Mouse (Mus musculus): ENCODE data around the gene Olfr203.
"Not testable (repeated sequence)": the region's sequence is repeated elsewhere in the genome, so short reads cannot be mapped to it uniquely, and the experiment has no call there.

Olfr203 gene

GRCm38 (mm10) chr16:59298581-59298980 is at the start of gene Olfr203:
Gene Olfr203 (plus strand): TSS chr16:59298881.
- no peak for DNase-seq (ENCODE audit: low spot score)

DNA sequence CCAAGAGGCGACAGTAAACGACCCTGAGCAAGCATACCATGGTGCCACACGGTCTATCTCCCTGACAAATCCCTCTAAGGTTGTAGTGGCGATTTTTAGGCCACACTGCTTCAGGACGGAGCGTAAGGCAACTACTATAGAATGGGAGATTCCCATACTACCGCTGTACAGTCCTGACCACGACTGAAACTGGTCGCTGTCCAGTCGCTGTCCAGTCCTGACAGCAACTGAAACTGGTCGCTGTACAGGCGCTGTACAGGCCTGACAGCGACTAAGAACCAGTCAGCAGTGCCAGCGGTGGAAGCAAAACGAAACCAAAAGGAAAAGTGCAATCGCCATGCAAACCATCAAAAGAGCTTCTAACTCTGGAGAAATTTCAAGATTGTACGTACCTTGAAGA is 49.0 kb upstream of the Olfr203 start:
- DNase-seq (ENCODE audit: low spot score) = no peak

DNA sequence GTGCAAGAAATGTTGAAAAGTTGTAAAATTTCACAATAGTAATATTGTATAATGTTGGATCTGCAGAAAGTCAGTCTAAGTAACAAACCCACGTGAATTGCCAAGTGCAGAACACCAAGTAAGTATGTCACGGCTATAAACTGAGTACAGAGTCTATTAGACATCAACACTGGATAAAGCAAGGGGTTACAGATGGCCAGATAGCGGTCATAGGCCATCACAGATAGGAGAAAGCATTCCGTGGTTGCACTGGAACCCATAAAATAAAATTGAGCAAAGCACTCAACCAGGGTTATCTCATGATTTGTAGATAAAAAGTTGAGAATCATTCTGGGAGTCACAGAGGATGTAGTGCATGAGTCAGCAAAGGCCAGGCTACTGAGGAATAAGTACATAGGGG is 29.6 kb upstream of the Olfr203 start:
- DNase-seq (ENCODE audit: low spot score) = not testable (repeated sequence)

DNA sequence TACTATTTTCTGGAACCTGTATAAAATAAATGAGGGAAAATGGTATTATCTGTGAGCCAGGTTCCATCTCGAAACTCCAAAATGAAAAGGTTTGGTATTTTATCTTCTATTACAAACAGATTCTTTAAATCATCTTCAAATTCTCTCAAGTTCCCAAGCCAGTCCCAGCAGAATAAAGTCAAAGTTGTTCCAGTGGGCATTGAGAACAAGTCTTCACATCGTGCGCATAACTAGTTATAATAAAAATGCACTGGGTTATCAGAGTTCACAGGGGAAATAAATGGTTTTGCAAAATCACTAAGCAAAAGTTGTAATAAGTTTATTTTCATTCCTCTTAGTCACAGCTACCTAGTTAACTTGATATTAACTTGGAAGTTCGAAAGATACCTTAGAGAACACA is 26.1 kb upstream of the Olfr203 start, which contains the start of gene Olfr201:
Gene Olfr201, minus strand, starts transcription at position 101 of the 400 bp plus-strand sequence.
- DNase-seq (ENCODE audit: low spot score) = not testable (repeated sequence)

DNA sequence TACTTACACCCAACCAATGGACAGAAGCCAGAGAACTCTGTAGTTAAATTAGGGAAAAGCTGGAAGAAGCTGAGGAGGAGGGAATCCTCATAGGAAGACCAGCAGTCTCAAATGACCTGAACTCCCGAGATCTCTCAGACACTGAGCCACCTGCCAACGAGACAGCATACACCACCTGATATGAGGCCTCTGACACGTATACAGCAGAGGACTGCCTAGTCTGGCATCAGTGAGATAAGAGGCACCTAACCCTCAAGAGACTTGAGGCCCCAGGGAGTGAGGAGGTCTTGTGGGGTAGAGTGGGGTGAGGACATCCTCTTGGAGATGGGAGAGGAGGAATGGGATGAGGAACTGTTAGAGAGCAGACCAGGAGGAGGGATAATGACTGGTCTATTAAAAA is 18.1 kb upstream of the Olfr203 start:
- DNase-seq (ENCODE audit: low spot score) = no peak

DNA sequence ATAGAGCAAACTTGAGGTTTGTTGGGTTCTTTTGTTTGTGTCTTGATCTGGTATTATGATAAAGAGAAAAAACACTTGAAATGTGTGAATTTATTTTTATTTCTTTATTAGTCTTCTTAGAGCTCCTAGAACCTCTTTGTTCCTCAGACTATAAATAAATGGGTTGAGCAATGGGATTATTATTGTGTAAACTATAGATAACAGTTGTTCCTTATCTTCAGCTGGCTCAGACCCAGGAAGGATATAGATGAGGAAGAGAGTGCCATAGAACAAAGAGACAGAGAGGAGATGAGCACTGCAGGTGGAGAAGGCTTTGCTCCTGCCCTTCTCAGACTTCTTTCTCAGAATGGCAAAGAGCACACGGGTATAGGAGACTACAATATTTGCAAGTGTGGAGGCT is 15.2 kb upstream of the Olfr203 start:
- DNase-seq (ENCODE audit: low spot score) = no peak

DNA sequence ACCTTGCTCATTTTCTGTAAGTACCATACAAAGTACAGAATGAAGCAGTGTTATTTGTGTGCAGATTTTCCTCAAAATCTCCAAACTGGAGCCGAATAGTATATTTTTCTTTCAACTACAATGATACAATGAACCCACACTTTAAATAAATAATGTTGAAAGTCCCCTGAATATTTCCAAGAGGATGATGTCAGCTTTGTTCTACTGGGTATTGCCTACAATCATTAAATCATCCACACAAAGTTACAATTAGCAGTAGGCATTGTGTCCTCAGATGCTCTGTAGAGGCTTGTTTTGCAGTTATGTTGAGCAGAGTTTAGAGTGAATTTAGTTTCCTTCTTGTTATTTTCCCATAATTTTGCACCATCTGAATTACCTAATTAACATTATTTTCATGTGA is 12.0 kb upstream of the Olfr203 start, which contains the start of gene Olfr202:
Gene Olfr202, minus strand, starts transcription at position 101 of the 400 bp plus-strand sequence.
- no peak for DNase-seq (ENCODE audit: low spot score)

- DNase-seq (ENCODE audit: low spot score) = not testable (repeated sequence)
Observed at GRCm38 (mm10) chr16:59287576-59287975, 11.1 kb upstream of the Olfr203 start.

DNA sequence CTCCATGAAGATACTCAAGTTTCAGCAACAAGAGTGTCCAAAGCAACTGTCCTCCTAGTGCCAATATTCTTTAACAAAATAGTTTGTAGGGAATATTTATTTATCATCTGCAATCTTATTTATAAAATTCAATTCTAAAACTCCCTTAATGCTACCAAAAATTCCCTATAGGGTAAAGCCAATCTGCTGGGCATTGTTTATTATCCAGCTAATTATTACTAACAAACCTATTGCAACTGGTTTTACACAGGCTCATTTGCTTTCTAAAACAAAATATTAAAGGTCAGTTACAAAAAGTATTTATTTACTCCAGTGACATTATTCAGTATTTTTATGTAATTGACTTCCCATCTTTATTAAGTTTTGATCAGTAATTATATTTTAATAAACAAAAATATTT is 19.5 kb downstream of the Olfr203 start, which contains the start of gene Olfr204:
Gene Olfr204, minus strand, starts transcription at position 101 of the 400 bp plus-strand sequence.
- no peak for DNase-seq (ENCODE audit: low spot score)

DNA sequence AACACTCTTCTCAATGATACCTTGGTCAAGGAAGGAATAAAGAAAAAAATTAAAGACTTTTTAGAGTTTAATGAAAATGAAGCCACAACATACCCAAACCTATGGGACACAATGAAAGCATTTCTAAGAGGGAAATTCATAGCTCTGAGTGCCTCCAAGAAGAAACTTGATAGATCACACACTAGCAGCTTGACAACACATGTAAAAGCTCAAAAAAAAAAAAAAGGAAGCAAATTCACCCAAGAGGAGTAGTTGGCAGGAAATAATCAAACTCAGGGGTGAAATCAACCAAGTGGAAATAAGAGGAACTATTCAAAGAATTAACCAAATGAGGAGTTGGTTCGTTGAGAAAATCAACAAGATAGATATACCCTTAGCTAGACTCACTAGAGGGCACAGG is 24.6 kb downstream of the Olfr203 start:
- not testable (repeated sequence) for DNase-seq (ENCODE audit: low spot score)

DNA sequence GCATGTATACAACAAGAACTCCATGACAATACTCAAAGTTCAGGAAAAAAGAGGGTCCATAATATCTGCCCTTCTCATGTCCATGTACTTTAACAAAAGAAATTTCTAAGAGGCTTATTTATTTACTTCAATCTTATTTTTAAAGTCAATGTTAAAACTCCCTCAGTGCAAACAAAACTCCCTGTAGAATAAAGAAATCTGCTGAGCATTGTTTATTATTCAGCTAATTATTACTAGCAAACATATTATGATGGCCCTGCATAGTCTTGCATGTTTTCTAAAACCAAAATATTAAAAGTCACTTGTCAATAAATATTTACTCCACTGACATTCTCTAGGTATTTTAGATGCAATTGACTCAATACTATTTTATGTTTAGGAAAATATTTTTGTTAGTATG is 32.4 kb downstream of the Olfr203 start, which contains the start of gene Olfr205:
Gene Olfr205, minus strand, starts transcription at position 101 of the 400 bp plus-strand sequence.
- no peak for DNase-seq (ENCODE audit: low spot score)

DNA sequence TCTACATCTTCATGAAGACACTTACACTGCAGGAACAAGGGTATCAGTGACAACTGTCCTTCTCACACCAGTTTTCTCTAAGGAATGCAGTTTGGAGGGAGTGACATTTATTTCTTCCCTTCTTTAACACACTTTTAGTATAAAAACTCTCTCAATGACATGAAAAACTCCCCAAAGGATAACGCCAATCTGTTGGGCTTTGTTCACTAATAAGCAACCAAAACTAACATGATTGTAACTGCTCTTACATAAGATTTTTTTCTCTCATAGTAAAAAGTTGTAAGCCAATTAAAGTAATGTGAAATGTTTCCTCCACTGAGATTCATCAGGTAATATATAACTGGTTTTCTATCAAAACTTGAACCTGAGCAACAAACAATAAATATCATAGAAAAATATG is 50.5 kb downstream of the Olfr203 start, which contains the start of gene Olfr206:
Gene Olfr206, minus strand, starts transcription at position 101 of the 400 bp plus-strand sequence.
- no peak for DNase-seq (ENCODE audit: low spot score)

Measured in T-cell, adult 2 months (primary cell).